Mouse (Mus musculus) cerebellum, adult 9-11 months (tissue): ENCODE measurements around the gene Chd4.
A peak's percentile ranks its signal among the peaks of the same experiment; 100 is the strongest.

Experiments used
- DNase-seq: peaks from one replicate; pipeline ENCODE4 v3.0.0; 2022

Chd4 gene

DNA sequence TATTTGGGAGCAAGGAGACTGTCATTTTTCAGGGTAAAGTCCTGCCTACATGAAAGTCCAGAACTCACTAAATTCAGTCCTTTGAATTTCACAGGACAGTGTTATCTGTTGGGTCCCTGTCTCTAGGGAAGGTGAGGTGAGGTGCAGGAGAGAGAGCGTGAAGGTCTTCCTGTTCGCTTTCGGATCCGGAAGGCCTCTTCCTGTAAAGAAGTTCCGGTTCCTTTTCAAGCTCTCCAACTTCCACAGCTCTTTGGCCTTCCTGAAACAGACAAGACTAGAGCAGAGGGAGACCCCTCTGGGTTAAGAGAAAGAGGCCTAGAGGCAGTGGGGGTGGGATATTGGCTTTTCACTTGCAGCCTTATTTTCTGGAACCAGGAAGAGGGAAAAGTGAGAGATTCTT lies 3.4 kb upstream of the Chd4 start:
- no peak for DNase-seq

DNA sequence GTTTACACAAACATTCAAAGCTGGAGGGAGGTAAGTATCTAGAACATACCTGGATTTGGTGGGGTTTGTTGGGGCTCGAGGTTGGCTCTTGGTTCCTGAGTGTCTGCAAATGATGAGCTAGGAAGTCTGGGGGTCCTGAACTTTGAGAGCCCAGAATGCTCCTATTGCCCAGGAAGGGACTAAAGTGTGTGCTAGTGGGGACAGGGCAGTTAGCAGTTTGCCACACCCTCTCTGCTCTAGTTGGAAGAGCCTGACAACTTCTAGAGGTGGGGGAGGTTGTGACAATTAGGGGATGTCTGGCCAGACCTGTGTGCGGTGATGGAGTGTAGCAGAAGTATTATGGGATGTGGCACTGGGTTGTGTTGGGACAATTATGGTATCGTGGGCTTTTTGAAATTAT lies 938 bp upstream of the Chd4 start:
- DNase-seq, result no peak

DNA sequence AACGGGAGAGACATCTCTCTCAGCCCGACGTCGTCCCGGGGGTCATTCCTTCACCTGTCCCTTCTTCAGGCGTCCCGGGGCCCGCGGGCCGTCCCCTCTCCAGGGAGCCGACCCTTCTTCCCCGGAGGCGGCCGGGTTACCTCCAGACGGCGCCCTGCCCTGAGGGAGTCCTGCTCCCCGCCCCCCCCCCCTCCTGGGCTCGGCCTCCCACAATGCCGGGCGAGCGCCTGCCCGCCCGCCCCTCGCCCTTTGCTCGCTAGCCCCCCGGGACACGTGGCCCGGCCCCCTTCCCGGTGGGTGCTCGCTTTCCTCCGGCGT lies 457 bp downstream of the Chd4 start:
- no peak for DNase-seq

DNA sequence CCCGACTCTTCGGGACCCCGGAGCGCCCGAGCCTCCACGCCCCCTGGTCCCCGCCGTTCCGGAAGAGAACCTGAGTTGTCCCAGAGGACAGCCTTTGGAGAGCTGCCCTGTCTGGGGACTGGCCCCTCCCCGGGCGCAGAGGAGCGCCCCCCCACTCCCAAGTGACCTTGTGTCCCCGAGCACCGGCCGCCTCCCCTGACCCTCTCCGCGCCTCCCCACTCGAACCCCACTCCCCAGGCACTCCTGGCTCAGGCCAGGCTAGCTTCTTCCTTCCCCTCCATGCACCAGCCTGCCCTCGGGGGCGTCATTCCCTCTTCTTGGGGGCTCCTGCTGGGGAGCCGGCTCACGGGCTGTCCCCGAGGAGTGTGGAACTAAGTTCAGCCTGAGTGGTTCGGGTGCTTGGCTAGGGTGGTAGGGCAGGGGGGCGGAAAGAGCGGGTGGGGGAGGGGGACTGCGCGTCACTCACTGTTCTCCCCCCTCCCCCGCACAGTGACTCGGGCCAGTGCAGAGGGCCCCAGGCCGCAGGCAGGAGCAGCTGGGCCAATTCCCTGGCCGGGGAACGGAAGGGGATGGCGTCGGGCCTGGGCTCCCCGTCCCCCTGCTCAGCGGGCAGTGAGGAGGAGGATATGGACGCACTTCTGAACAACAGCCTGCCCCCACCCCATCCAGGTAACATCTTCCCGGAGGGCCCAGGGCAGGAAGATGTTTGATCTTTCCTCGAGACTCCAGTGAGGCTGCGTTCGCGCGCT lies 990 bp downstream of the Chd4 start:
- DNase-seq, result peak; percentile 86

- no peak for DNase-seq
Measured at GRCm38 (mm10) chr6:125097346-125097689, 1.5 kb downstream of the Chd4 start.

DNA sequence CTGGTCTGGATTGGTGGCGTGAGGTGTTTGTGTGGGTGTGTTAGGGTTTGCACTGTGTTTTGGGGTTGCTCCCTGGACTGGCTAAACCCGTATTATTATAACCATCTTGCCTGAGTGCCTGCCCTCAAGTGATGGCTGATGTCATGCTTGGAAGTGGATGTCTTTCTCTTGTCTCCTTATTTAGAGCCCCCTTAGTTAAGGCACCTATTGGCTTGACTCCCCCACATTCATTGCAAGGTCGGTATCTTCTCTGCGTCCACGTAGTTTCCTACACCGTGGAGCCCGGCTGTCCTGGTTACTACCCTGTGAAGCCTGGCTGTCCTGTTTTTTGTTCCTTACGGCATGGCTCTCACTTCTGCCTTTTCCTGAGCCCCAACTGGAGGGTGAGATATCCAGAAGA lies 2.2 kb downstream of the Chd4 start:
- DNase-seq, result no peak

DNA sequence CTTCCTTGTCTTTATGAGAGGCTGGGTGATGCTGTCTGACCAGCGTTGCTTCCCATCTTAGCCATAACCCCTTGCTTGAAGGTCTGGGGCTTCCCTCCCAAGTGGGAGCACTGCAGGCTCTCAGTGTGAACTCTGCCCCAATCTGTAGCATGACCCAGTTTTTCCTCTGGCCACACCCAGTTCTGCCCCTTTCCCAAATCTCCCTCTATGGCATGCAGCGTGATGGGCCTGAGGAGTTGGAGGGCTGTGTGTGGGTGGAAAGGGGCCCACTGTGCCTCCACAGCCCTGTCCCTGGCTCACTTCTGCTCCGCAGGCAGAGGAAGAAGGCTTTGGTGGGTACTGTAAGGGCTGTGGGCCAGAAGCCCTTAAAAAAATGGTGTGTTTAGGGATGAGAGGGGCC lies 2.7 kb downstream of the Chd4 start:
- DNase-seq, result no peak

DNA sequence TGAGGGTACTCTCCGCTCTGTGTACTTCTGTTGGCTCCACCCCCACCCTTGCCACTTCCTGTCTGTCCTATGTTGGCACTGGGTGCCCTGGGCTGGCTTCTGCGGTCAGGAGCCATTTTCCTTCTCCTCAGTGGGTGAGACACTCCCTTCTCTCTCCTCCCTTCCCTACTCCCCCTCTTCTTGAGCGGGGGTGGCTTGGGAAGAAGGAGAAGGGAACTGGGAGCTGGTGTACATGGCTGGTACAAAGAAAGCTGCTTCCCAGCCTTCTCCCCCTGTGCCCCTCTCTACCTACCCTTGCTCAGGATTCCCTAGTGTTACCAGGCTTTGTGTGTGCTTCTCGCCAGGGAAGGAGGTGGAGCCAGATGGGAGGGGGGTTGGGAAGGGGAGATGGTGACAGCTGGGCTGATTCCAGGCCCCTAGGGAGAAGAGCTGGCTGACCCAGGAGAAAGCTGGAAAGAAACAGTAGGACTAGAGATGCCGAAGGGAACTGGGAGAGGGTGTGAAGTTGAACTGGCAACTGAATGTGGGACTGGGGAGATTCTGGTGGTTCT lies 3.7 kb downstream of the Chd4 start:
- no peak for DNase-seq

- no peak for DNase-seq
Measured at GRCm38 (mm10) chr6:125101444-125101843, 5.7 kb downstream of the Chd4 start.

- DNase-seq, result no peak
Measured at GRCm38 (mm10) chr6:125104223-125104622, 8.4 kb downstream of the Chd4 start.

- no peak for DNase-seq
Measured at GRCm38 (mm10) chr6:125107705-125108104, 11.9 kb downstream of the Chd4 start.

GRCm38 (mm10) chr6:125109371-125109770 lies 13.6 kb downstream of the Chd4 start:
- DNase-seq, result no peak

DNA sequence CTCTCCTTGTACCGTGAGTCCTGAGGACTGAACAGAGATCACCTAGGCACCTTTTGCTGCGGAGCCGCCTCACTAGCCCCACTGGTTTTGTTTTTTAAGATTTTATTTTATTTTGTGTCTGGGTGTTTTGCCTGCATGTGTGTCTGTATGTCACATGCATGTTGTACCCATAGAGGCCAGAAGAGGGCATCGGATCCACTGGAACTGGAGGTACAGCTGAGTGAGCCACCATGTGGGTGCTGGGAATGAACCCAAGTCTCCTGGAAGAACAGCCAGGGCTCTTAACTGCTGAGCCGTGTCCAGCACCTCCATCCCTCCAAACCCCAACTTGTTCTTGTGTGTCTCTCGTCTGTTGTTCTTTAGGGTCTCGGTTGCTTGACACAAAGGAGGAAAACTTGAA lies 15.1 kb downstream of the Chd4 start:
- peak; percentile 55 for DNase-seq

DNA sequence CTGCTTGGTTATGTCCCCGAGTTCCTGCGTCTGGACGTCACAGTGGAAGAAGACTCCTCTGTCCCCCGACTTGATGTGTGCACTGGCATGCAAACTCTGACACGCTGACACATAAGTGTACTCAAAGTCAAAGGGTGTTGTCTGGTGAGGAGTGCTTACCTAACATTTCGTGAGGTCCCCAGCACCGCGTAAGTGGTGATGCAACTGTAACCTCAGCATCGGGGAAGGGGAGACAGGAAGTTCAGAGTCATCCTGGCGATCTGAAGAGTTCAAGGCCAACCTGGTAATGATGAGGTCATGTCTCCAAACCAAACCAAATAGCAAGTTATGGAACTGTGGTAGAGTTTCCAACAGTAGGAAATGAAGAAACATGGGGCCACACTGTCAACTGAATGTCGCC lies 16.8 kb downstream of the Chd4 start:
- no peak for DNase-seq

- no peak for DNase-seq
Measured at GRCm38 (mm10) chr6:125119387-125119786, 23.6 kb downstream of the Chd4 start.

GRCm38 (mm10) chr6:125128724-125129123 lies 32.9 kb downstream of the Chd4 start:
- DNase-seq, result no peak

DNA sequence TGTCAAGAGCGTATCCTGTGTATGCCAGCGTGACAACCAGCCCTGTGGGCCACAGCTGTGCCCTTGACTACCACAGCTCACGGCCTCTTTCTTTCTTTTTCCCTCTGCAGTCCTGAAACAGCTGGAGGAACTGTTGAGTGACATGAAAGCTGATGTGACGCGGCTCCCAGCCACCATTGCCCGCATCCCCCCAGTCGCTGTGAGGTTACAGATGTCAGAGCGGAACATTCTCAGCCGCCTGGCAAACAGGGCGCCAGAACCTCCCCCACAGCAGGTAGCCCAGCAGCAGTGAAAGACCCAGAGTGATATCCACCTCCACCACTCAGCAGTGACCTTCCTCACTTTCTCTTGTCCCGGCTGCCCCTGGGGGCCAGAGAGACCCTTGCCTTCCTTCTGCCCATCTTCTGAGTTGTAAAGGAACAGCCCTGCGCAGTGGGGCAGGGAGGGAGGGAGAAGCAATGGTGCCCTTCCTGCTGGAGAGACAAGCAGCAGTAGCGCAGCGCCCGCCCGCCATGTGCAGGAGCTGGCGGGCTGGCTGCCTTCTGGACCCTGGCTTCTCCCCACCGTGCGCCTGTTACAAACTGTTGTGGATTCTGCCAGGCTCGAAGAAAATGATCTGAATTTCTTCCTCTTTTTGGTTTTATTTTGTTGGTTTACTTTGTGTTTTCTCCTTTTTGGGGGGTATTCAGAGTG lies 34.1 kb downstream of the Chd4 start:
- DNase-seq, result no peak

DNA sequence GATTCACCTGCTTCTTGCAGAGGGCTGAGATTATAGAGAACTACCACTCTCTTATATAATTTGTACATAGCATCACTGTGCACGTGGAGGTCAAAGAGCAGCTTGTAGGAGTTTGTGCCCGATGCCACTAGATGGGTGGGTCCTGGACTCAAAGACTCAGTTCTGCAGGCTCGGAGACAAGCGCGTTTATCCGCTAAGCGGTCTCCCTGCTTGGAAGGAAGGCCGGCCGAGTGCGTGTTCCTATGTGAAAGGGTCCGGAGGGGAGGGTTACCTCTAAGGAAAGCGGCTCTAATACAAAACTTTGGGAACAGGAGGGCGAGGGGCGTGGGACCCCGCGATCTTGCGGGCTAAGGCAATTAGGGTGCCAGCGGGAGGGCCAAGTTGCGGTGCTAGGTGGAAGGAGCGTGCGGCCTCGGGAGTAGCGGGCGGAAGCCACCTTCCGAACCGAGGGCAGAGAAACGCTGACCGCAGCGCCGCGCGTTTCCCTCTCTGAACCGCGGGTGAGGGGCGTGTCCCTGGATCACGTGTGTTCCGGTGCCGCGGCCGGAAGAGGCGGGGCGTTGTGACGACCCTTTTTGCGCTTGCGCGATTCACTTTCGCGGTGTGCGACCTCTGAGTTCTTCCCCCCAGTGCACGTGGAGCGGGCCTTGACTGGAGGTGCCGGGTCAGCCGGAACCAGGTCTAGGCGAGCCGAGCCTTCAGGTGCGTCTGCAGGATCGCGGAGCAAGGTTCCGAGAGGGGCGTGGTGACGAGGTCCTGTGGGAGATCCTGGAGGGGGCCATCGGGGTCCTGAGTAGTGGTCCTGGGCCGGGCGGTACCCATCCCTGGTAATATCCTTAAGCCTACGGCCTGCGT lies 35.7 kb downstream of the Chd4 start, which contains the start of gene Nop2:
Gene Nop2 (plus strand): TSS at position 608 of the 855 bp plus-strand sequence.
- DNase-seq, result peak; percentile 87

GRCm38 (mm10) chr6:125132470-125132869 lies 36.7 kb downstream of the Chd4 start:
- no peak for DNase-seq

GRCm38 (mm10) chr6:125137002-125137671 lies 41.4 kb downstream of the Chd4 start:
- DNase-seq, result no peak

- no peak for DNase-seq
Measured at GRCm38 (mm10) chr6:125139747-125140146, 44.0 kb downstream of the Chd4 start.

DNA sequence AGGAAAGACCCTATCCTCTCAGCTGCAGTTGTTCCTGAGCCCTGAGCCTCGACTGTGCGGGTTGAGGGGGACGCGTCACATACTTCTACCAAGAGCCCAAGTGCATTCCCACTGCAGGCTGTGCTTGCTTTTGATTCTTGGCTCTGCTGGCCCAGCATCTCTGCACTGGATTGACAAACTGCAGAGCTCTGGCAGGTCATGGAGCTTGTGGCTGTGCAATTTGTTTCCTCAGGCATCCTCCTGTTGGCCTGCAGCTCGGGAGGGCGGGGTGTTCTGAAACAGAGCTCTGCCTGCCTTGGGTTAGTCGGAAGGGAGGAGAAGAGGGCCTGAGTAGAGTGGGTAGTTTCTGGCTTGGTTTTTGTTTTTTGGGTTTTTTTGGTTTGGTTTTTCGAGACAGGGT lies 46.7 kb downstream of the Chd4 start:
- DNase-seq, result no peak

- DNase-seq, result no peak
Measured at GRCm38 (mm10) chr6:125143128-125143527, 47.3 kb downstream of the Chd4 start.
